Mouse (Mus musculus): ENCODE data around the gene Efcab2. TPM values are rescaled to one million over a fixed set of nuclear protein-coding genes. Genes with fewer than 3 reads are reported as not detected.

Gene Efcab2
- polyA plus RNA-seq, 1 experiment from 2014 or later = 16.6 TPM

GRCm38 (mm10) chr1:178454125-178454524 lies 48.2 kb downstream of the Efcab2 start:
- no peak overlapping the region for H3K27ac ChIP-seq (replicated peaks in 1 of 2; ENCODE audit: control insufficient read depth in 1 of 2, insufficient read depth in 1 of 2, low read depth in 2 of 2, low read length in 2 of 2)
- no peaks in the 10 kb centered on the region for H3K9me3 ChIP-seq (ENCODE audit: control insufficient read depth, low read length)
- no peak for ATAC-seq (ENCODE audit: insufficient number of reproducible peaks, insufficient read depth, low FRiP score, low read depth)
- no peak overlapping the region for H3K9ac ChIP-seq (ENCODE audit: low read length)
- H3K4me3 ChIP-seq (ENCODE audit: control insufficient read depth in 1 of 2, insufficient read depth in 1 of 2, low read depth in 1 of 2, low read length in 2 of 2) = no peak overlapping the region
- H3K27me3 ChIP-seq (ENCODE audit: control insufficient read depth, insufficient read depth, low read length) = no peaks in the 10 kb centered on the region
- H3K4me1 ChIP-seq (ENCODE audit: control insufficient read depth in 2 of 2, insufficient read depth in 2 of 2, low read length in 2 of 2) = no peaks in the 10 kb centered on the region
- WGBS = 89% methylated on average over 3 of the region's 3 CpGs
- H3K4me2 ChIP-seq (ENCODE audit: low read length) = no peak overlapping the region
- no peaks in the 10 kb centered on the region for H3K36me3 ChIP-seq (ENCODE audit: control insufficient read depth, insufficient read depth, low read length)

- H3K9ac ChIP-seq (ENCODE audit: low read length) = no peak overlapping the region
- 53% methylated on average over 1 of the region's 1 CpGs for WGBS
- ATAC-seq (ENCODE audit: insufficient number of reproducible peaks, insufficient read depth, low FRiP score, low read depth) = no peak
These were observed 49.2 kb downstream of the Efcab2 start for GRCm38 (mm10) chr1:178455120-178455519.

GRCm38 (mm10) chr1:178458029-178458428 lies 52.1 kb downstream of the Efcab2 start:
- Histone ChIP-seq H3K4me1 (ENCODE audit: control insufficient read depth in 2 of 2, insufficient read depth in 2 of 2, low read length in 2 of 2) (no peaks in the 10 kb centered on the region), H3K27ac (replicated peaks in 1 of 2; ENCODE audit: control insufficient read depth in 1 of 2, insufficient read depth in 1 of 2, low read depth in 2 of 2, low read length in 2 of 2) (no peak overlapping the region), H3K9ac (ENCODE audit: low read length) (no peak overlapping the region), H3K9me3 (ENCODE audit: control insufficient read depth, low read length) (no peaks in the 10 kb centered on the region), H3K4me3 (ENCODE audit: control insufficient read depth in 1 of 2, insufficient read depth in 1 of 2, low read depth in 1 of 2, low read length in 2 of 2) (no peak overlapping the region), H3K4me2 (ENCODE audit: low read length) (no peak overlapping the region), H3K36me3 (ENCODE audit: control insufficient read depth, insufficient read depth, low read length) (no peaks in the 10 kb centered on the region), H3K27me3 (ENCODE audit: control insufficient read depth, insufficient read depth, low read length) (no peaks in the 10 kb centered on the region)
- WGBS = 87% methylated on average over 2 of the region's 2 CpGs
- no peak for ATAC-seq (ENCODE audit: insufficient number of reproducible peaks, insufficient read depth, low FRiP score, low read depth)

More at GRCm38 (mm10) chr1:178455120-178455519, 49.2 kb downstream of the Efcab2 start:
- Histone ChIP-seq H3K36me3 (ENCODE audit: control insufficient read depth, insufficient read depth, low read length) (no peaks in the 10 kb centered on the region), H3K27ac (replicated peaks in 1 of 2; ENCODE audit: control insufficient read depth in 1 of 2, insufficient read depth in 1 of 2, low read depth in 2 of 2, low read length in 2 of 2) (no peak overlapping the region), H3K27me3 (ENCODE audit: control insufficient read depth, insufficient read depth, low read length) (no peaks in the 10 kb centered on the region), H3K4me2 (ENCODE audit: low read length) (no peak overlapping the region), H3K4me1 (ENCODE audit: control insufficient read depth in 2 of 2, insufficient read depth in 2 of 2, low read length in 2 of 2) (no peaks in the 10 kb centered on the region), H3K9me3 (ENCODE audit: control insufficient read depth, low read length) (no peaks in the 10 kb centered on the region), H3K4me3 (ENCODE audit: control insufficient read depth in 1 of 2, insufficient read depth in 1 of 2, low read depth in 1 of 2, low read length in 2 of 2) (no peak overlapping the region)

- no peaks in the 10 kb centered on the region for H3K9me3 ChIP-seq (ENCODE audit: control insufficient read depth, low read length)
- no peaks in the 10 kb centered on the region for H3K27me3 ChIP-seq (ENCODE audit: control insufficient read depth, insufficient read depth, low read length)
- no peak overlapping the region for H3K9ac ChIP-seq (ENCODE audit: low read length)
- peak; percentile 56; the same call in 1 of the 2 replicates for ATAC-seq (ENCODE audit: insufficient number of reproducible peaks, insufficient read depth, low FRiP score, low read depth)
- no peaks in the 10 kb centered on the region for H3K4me1 ChIP-seq (ENCODE audit: control insufficient read depth in 2 of 2, insufficient read depth in 2 of 2, low read length in 2 of 2)
- H3K4me2 ChIP-seq (ENCODE audit: low read length) = no peak overlapping the region
- H3K27ac ChIP-seq (replicated peaks in 1 of 2; ENCODE audit: control insufficient read depth in 1 of 2, insufficient read depth in 1 of 2, low read depth in 2 of 2, low read length in 2 of 2) = no peak overlapping the region
- no peaks in the 10 kb centered on the region for H3K36me3 ChIP-seq (ENCODE audit: control insufficient read depth, insufficient read depth, low read length)
- 4% methylated on average over 2 of the region's 2 CpGs for WGBS
- H3K4me3 ChIP-seq (ENCODE audit: control insufficient read depth in 1 of 2, insufficient read depth in 1 of 2, low read depth in 1 of 2, low read length in 2 of 2) = no peak overlapping the region
These were observed 57.8 kb downstream of the Efcab2 start for GRCm38 (mm10) chr1:178463712-178464111.

GRCm38 (mm10) chr1:178464140-178464539 lies 58.3 kb downstream of the Efcab2 start:
- Histone ChIP-seq H3K27ac (replicated peaks in 1 of 2; ENCODE audit: control insufficient read depth in 1 of 2, insufficient read depth in 1 of 2, low read depth in 2 of 2, low read length in 2 of 2) (no peak overlapping the region), H3K27me3 (ENCODE audit: control insufficient read depth, insufficient read depth, low read length) (no peaks in the 10 kb centered on the region), H3K9me3 (ENCODE audit: control insufficient read depth, low read length) (no peaks in the 10 kb centered on the region), H3K9ac (ENCODE audit: low read length) (no peak overlapping the region), H3K36me3 (ENCODE audit: control insufficient read depth, insufficient read depth, low read length) (no peaks in the 10 kb centered on the region), H3K4me1 (ENCODE audit: control insufficient read depth in 2 of 2, insufficient read depth in 2 of 2, low read length in 2 of 2) (no peaks in the 10 kb centered on the region), H3K4me2 (ENCODE audit: low read length) (no peak overlapping the region), H3K4me3 (ENCODE audit: control insufficient read depth in 1 of 2, insufficient read depth in 1 of 2, low read depth in 1 of 2, low read length in 2 of 2) (no peak overlapping the region)
- ATAC-seq (ENCODE audit: insufficient number of reproducible peaks, insufficient read depth, low FRiP score, low read depth) = no peak
- 32% methylated on average over 4 of the region's 4 CpGs for WGBS

GRCm38 (mm10) chr1:178467594-178467993 lies 61.7 kb downstream of the Efcab2 start:
- WGBS = 65% methylated on average over 6 of the region's 6 CpGs
- Histone ChIP-seq H3K4me2 (ENCODE audit: low read length) (no peak overlapping the region), H3K27me3 (ENCODE audit: control insufficient read depth, insufficient read depth, low read length) (no peaks in the 10 kb centered on the region), H3K36me3 (ENCODE audit: control insufficient read depth, insufficient read depth, low read length) (no peaks in the 10 kb centered on the region), H3K4me3 (ENCODE audit: control insufficient read depth in 1 of 2, insufficient read depth in 1 of 2, low read depth in 1 of 2, low read length in 2 of 2) (no peak overlapping the region), H3K9ac (ENCODE audit: low read length) (no peak overlapping the region), H3K27ac (replicated peaks in 1 of 2; ENCODE audit: control insufficient read depth in 1 of 2, insufficient read depth in 1 of 2, low read depth in 2 of 2, low read length in 2 of 2) (no peak overlapping the region), H3K9me3 (ENCODE audit: control insufficient read depth, low read length) (no peaks in the 10 kb centered on the region), H3K4me1 (ENCODE audit: control insufficient read depth in 2 of 2, insufficient read depth in 2 of 2, low read length in 2 of 2) (no peaks in the 10 kb centered on the region)
- ATAC-seq (ENCODE audit: insufficient number of reproducible peaks, insufficient read depth, low FRiP score, low read depth) = no peak

- no peaks in the 10 kb centered on the region for H3K27me3 ChIP-seq (ENCODE audit: control insufficient read depth, insufficient read depth, low read length)
- H3K27ac ChIP-seq (replicated peaks in 1 of 2; ENCODE audit: control insufficient read depth in 1 of 2, insufficient read depth in 1 of 2, low read depth in 2 of 2, low read length in 2 of 2) = no peak overlapping the region
- H3K4me2 ChIP-seq (ENCODE audit: low read length) = no peak overlapping the region
- H3K4me1 ChIP-seq (ENCODE audit: control insufficient read depth in 2 of 2, insufficient read depth in 2 of 2, low read length in 2 of 2) = no peaks in the 10 kb centered on the region
- WGBS = 5% methylated on average over 2 of the region's 2 CpGs
- no peak for ATAC-seq (ENCODE audit: insufficient number of reproducible peaks, insufficient read depth, low FRiP score, low read depth)
- no peaks in the 10 kb centered on the region for H3K9me3 ChIP-seq (ENCODE audit: control insufficient read depth, low read length)
- no peaks in the 10 kb centered on the region for H3K36me3 ChIP-seq (ENCODE audit: control insufficient read depth, insufficient read depth, low read length)
- H3K9ac ChIP-seq (ENCODE audit: low read length) = no peak overlapping the region
- H3K4me3 ChIP-seq (ENCODE audit: control insufficient read depth in 1 of 2, insufficient read depth in 1 of 2, low read depth in 1 of 2, low read length in 2 of 2) = no peak overlapping the region
These were observed 62.4 kb downstream of the Efcab2 start for GRCm38 (mm10) chr1:178468280-178468679.

GRCm38 (mm10) chr1:178483854-178484253 lies 78.0 kb downstream of the Efcab2 start:
- Histone ChIP-seq H3K4me2 (ENCODE audit: low read length) (no peak overlapping the region), H3K27me3 (ENCODE audit: control insufficient read depth, insufficient read depth, low read length) (no peaks in the 10 kb centered on the region), H3K4me3 (ENCODE audit: control insufficient read depth in 1 of 2, insufficient read depth in 1 of 2, low read depth in 1 of 2, low read length in 2 of 2) (no peak overlapping the region), H3K27ac (replicated peaks in 1 of 2; ENCODE audit: control insufficient read depth in 1 of 2, insufficient read depth in 1 of 2, low read depth in 2 of 2, low read length in 2 of 2) (no peak overlapping the region), H3K9me3 (ENCODE audit: control insufficient read depth, low read length) (no peaks in the 10 kb centered on the region), H3K36me3 (ENCODE audit: control insufficient read depth, insufficient read depth, low read length) (no peaks in the 10 kb centered on the region), H3K9ac (ENCODE audit: low read length) (no peak overlapping the region), H3K4me1 (ENCODE audit: control insufficient read depth in 2 of 2, insufficient read depth in 2 of 2, low read length in 2 of 2) (peaks cover 19 to 44% of the 10 kb centered on the region in 2 experiments)
- ATAC-seq (ENCODE audit: insufficient number of reproducible peaks, insufficient read depth, low FRiP score, low read depth) = no peak
